Mouse (Mus musculus): ENCODE results near the gene Iah1. TPM values are rescaled to one million over a fixed set of nuclear protein-coding genes. Genes with fewer than 3 reads are reported as not detected.
A peak's percentile ranks its signal among the peaks of the same experiment; 100 is the strongest.

Iah1 gene
- total RNA-seq, 2 experiments from 2014 or later, result 12.2 to 17.4 TPM

GRCm38 (mm10) chr12:21362686-21363085 is 46.5 kb downstream of the Iah1 start:
- no peak for DNase-seq
- intact Hi-C loops (cut with DNase I), result no loop called here

GRCm38 (mm10) chr12:21363195-21363594 is 47.0 kb downstream of the Iah1 start:
- DNase-seq, result no peak
- intact Hi-C loops (cut with DNase I), result no loop called here

- intact Hi-C loops (cut with DNase I), result no loop called here
- DNase-seq, result no peak
Measured at GRCm38 (mm10) chr12:21364624-21365435, 48.6 kb downstream of the Iah1 start.

- DNase-seq, result peak in 1 of 2 experiments; percentile 16
- intact Hi-C loops (cut with DNase I), result no loop called here
Measured at GRCm38 (mm10) chr12:21368376-21369086, 52.3 kb downstream of the Iah1 start.

GRCm38 (mm10) chr12:21369087-21369410 is 52.9 kb downstream of the Iah1 start:
- intact Hi-C loops (cut with DNase I), result no loop called here
- no peak for DNase-seq

GRCm38 (mm10) chr12:21370035-21370611 is 53.9 kb downstream of the Iah1 start:
- intact Hi-C loops (cut with DNase I), result loop anchor here (5.0 kb wide), 3 partner anchors 53 to 172 kb away; partner anchors contain the start of gene Iah1
- no peak for DNase-seq

GRCm38 (mm10) chr12:21373100-21373819 is 57.1 kb downstream of the Iah1 start, which contains the start of gene Adam17:
Gene Adam17 (minus strand): TSS chr12:21373632.
- DNase-seq, result peak; percentile 98 to 99
- intact Hi-C loops (cut with DNase I), result loop anchor here (1.0 to 5.0 kb wide), 4 partner anchors 44 to 169 kb away; partner anchors contain the start of genes Iah1 and Ywhaq

Other genes with a start within 250 kb of the Iah1 start
- 10 to 100 TPM; 37.3 to 37.7 TPM for gene Cpsf3, start 31.0 kb upstream of the Iah1 start, total RNA-seq (2021)
- 10 to 100 TPM; 44.6 to 44.9 TPM for gene Itgb1bp1, start 30.1 kb upstream of the Iah1 start, total RNA-seq (2021)
- gene Adam17, start 57.2 kb downstream of the Iah1 start, total RNA-seq (2021), result 10 to 100 TPM; 48.2 to 54.3 TPM
- gene Ywhaq, start 101.2 kb downstream of the Iah1 start, total RNA-seq (2021), result 10 to 100 TPM; 62.2 to 68.0 TPM

Data from heart, postnatal 36 days (tissue).